Mouse (Mus musculus) G1E (cell line): ENCODE results near the gene Olfr1506.
"Not testable (repeated sequence)": the region's sequence is repeated elsewhere in the genome, so short reads cannot be mapped to it uniquely, and the experiment has no call there.

ENCODE experiments used
- CTCF ChIP-seq: IDR thresholded peaks from 2 replicates; pipeline ENCODE4 v1.5.1; 2012; ENCODE audit warnings: low read depth, low read length, inconsistent platforms, mixed read lengths
- GATA1 ChIP-seq: IDR thresholded peaks from 2 replicates; pipeline ENCODE4 v1.6.1; 2012; ENCODE audit warnings: borderline replicate concordance, low read length, inconsistent platforms, mixed read lengths
- GATA2 ChIP-seq: IDR thresholded peaks from 2 replicates; pipeline ENCODE4 v1.6.1; 2012; ENCODE audit warnings: low read depth, low read length, inconsistent platforms, borderline replicate concordance
- POLR2AphosphoS5 ChIP-seq: IDR thresholded peaks from 2 replicates; pipeline ENCODE4 v1.6.1; 2012; ENCODE audit warnings: low read depth, low read length, inconsistent platforms; ENCODE audit not compliant: insufficient replicate concordance

GRCm38 (mm10) chr2:90199606-90200005 lies 24.7 kb downstream of the Olfr1506 start:
- not testable (repeated sequence) for TF ChIP-seq CTCF, POLR2AphosphoS5, GATA1, GATA2
